In the genomic region with DNA sequence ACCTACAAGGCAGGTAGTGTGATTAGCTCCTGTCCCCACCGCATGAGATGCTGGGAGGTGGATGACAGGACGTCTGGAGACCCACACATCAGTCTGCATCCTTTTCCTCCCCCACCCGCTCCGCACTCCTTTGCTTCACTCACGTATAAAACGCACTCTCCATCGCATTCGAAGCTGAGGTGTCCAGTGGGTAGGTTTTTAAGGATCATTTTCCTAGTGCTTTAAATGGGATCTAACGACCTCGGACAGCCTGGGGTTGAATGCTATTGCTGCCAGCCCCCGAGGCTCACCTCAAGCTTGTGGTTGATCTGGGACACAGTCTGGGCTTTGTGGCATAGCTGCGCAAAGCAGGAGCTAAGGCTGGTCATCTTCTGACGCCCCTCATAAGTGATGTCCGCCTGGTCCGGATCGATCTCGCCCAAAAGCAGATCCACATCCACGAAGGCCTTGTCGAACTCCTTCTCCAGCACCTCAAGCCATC, we compare ENCODE assay signal across 8 mouse cellular contexts. TPM values are rescaled to one million over a fixed set of nuclear protein-coding genes. Genes with fewer than 3 reads are reported as not detected.
DNase-seq lines count a peak whose midpoint lies in the region; ATAC-seq and TF ChIP-seq lines count a peak whose summit lies in the region.

No protein-coding gene starts in this region.

- H3K4me2 ChIP-seq in hindbrain, embryonic 13.5 days: peak overlapping the region; percentile 63

- peak; percentile 71 for ATAC-seq in hindbrain, embryonic 13.5 days (ENCODE audit: low FRiP score)

- H3K9me3 ChIP-seq in hindbrain, embryonic 13.5 days: no peaks in the 10 kb centered on the region

- peak in 1 of 2 experiments; percentile 24 for DNase-seq in layer of hippocampus, adult 2 months (ENCODE audit: low spot score in 2 of 2)
- no peak for DNase-seq in layer of hippocampus, adult 8-10 months (ENCODE audit: low spot score in 2 of 2)
- DNase-seq in ES-CJ7 (ENCODE audit: low read depth, low spot score): peak; percentile 25
- DNase-seq in c-Kit-positive CD71-positive TER-119-positive erythroid progenitor cells, embryonic 14.5 days (ENCODE audit: low spot score): peak; percentile 37
- peak; percentile 19 for DNase-seq in lung, postnatal 36 days
- DNase-seq in thymus, postnatal 14 days: peak; percentile 48
- no peak for DNase-seq in layer of hippocampus, postnatal 10 days (ENCODE audit: low spot score in 2 of 2)

- no peaks in the 10 kb centered on the region for H3K36me3 ChIP-seq in hindbrain, embryonic 13.5 days

- peaks cover 29% of the 10 kb centered on the region for H3K4me1 ChIP-seq in hindbrain, embryonic 13.5 days (replicated peaks)

- under 1% methylated on average over 19 of the region's 19 CpGs for WGBS in hindbrain, embryonic 13.5 days

- no peaks in the 10 kb centered on the region for H3K27me3 ChIP-seq in hindbrain, embryonic 13.5 days

- peak overlapping the region; percentile 97 for H3K4me3 ChIP-seq in layer of hippocampus, adult 2 months
- H3K4me3 ChIP-seq in hindbrain, embryonic 13.5 days: peak overlapping the region; percentile 70

- peak overlapping the region; percentile 99 for H3K27ac ChIP-seq in layer of hippocampus, adult 2 months
- peak overlapping the region; percentile 95 for H3K27ac ChIP-seq in hindbrain, embryonic 13.5 days

- no peak for TF ChIP-seq CTCF in layer of hippocampus, adult 2 months (conservative IDR thresholded peaks at IDR 0.05)

- H3K9ac ChIP-seq in hindbrain, embryonic 13.5 days: peak overlapping the region; percentile 92

RNA-seq across cellular contexts. Expression of a gene that starts 0.6 kb away (rescaled TPM):
- 10 to 100 TPM; 40.2 to 41.7 TPM for total RNA-seq in layer of hippocampus, adult 2 months (2021)
- 10 to 100 TPM; 35.3 to 40.5 (median 39.4) TPM for total RNA-seq in layer of hippocampus, adult 8-10 months (2022)
- polyA plus RNA-seq in hindbrain, embryonic 13.5 days (2015; fragmentation: Nextera tagmentation; extraction: Ambion mirVana): 24.5 and 26.0 TPM in 2 replicates
- 10 to 100 TPM; 51.7 TPM for total RNA-seq in layer of hippocampus, postnatal 10 days (2021)

RNA-seq across cellular contexts. Expression of a gene that starts 7.4 kb away (rescaled TPM):
- not detected for total RNA-seq in layer of hippocampus, adult 2 months (2021)
- total RNA-seq in layer of hippocampus, adult 8-10 months (2022): not detected
- not detected in 2 replicates for polyA plus RNA-seq in hindbrain, embryonic 13.5 days (2015; fragmentation: Nextera tagmentation; extraction: Ambion mirVana)
- total RNA-seq in layer of hippocampus, postnatal 10 days (2021): not detected

RNA-seq across cellular contexts. Expression of a gene that starts 22.8 kb away (rescaled TPM):
- not detected for total RNA-seq in layer of hippocampus, adult 2 months (2021)
- total RNA-seq in layer of hippocampus, adult 8-10 months (2022): not detected
- polyA plus RNA-seq in hindbrain, embryonic 13.5 days (2015; fragmentation: Nextera tagmentation; extraction: Ambion mirVana): not detected in 2 replicates
- not detected for total RNA-seq in layer of hippocampus, postnatal 10 days (2021)

RNA-seq across cellular contexts. Expression of a gene that starts 36.0 kb away (rescaled TPM):
- 10 to 100 TPM; 60.0 to 63.8 TPM for total RNA-seq in layer of hippocampus, adult 2 months (2021)
- total RNA-seq in layer of hippocampus, adult 8-10 months (2022): 10 to 100 TPM; 55.9 to 75.5 (median 64.1) TPM
- 17.8 and 18.6 TPM in 2 replicates for polyA plus RNA-seq in hindbrain, embryonic 13.5 days (2015; fragmentation: Nextera tagmentation; extraction: Ambion mirVana)
- 10 to 100 TPM; 61.3 to 62.6 TPM for total RNA-seq in layer of hippocampus, postnatal 10 days (2021)

Comparison
In these comparisons a context has a peak if more than half of its experiments do, and no peak if none do; other contexts are left out.
1. DNase-seq: peak in ES-CJ7 (single experiment), c-Kit-positive CD71-positive TER-119-positive erythroid progenitor cells, embryonic 14.5 days (single experiment), lung, postnatal 36 days (single experiment) and thymus, postnatal 14 days (single experiment); none in layer of hippocampus, adult 8-10 months (0 of 2) and layer of hippocampus, postnatal 10 days (0 of 2).